Mouse (Mus musculus): Measurements from ENCODE around the gene Limch1. TPM values are rescaled to one million over a fixed set of nuclear protein-coding genes. Genes with fewer than 3 reads are reported as not detected.
A peak's percentile ranks its signal among the peaks of the same experiment; 100 is the strongest.

Gene Limch1
- total RNA-seq, 2 experiments from 2014 or later, result 121 to 127 TPM

GRCm38 (mm10) chr5:66872681-66873080 lies 127.1 kb downstream of the Limch1 start:
- intact Hi-C loops (cut with DNase I), result no loop called here
- no peak overlapping the region for H3K27ac ChIP-seq
- no peak for TF ChIP-seq CTCF (IDR thresholded peaks at IDR 0.05)
- no peak for DNase-seq (ENCODE audit: extremely low spot score in 1 of 2, low spot score in 2 of 2)
- no peak overlapping the region for H3K4me3 ChIP-seq

DNA sequence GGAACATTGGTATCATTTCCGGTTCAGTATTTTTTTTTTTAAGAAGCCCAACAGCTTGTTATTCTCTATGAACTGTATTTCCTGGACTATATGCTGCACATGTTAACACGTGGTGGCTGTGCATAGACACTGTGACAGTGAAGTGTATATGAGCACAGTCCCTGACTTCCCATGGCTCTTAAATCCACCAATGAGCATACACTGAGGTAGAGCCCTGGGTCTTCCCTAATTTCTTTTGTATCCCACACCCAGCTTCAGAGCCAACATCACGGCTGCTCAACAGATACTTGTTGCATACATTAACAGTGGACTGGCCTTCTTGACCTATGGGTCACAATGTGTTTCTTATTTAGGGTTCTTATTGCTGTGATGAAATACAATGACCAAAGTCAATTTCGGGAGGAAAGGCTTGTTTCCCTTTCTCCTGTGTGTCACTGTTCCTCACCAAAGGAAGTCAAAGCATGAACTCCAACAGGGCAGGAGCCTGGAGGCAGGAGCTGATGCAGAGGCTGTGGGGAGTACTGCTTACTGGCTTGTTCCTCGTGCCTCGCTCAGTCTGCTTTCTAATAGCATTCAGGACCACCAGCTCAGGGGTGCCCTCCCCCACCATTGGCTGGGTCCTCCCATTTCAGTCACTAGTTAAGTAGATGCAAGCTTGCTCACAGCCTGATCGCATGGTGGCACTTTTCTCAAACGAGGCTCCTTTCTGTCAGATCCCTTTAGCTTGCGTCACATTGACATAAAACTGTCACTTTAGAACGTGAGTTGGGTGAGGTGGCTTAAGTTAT lies 130.6 kb downstream of the Limch1 start:
- no peak for DNase-seq (ENCODE audit: extremely low spot score in 1 of 2, low spot score in 2 of 2)
- H3K27ac ChIP-seq, result no peak overlapping the region
- intact Hi-C loops (cut with DNase I), result no loop called here
- no peak overlapping the region for H3K4me3 ChIP-seq
- no peak for TF ChIP-seq CTCF (IDR thresholded peaks at IDR 0.05)

DNA sequence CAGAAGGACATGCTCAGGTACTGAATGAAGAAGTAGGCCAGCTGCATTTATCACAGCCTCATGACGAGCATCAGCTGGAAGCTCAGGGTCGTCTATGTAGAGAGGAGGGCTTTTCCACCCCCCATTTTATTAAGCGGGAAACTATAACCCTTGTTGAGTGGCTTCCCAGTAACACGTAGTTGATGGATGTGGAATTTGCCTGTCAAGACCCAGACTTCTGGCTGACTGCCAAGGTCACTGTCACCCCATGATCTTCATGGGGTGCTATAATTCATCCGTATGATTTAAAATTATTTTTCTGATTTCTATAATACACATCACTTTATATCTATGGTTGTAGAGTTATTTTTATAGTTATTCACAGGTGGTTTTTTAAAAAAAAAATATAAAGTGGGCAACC lies 131.4 kb downstream of the Limch1 start:
- no peak for DNase-seq (ENCODE audit: extremely low spot score in 1 of 2, low spot score in 2 of 2)
- Histone ChIP-seq H3K27ac (no peak overlapping the region), H3K4me3 (no peak overlapping the region)
- no peak for TF ChIP-seq CTCF (IDR thresholded peaks at IDR 0.05)
- intact Hi-C loops (cut with DNase I), result no loop called here

GRCm38 (mm10) chr5:66881901-66882341 lies 136.3 kb downstream of the Limch1 start:
- intact Hi-C loops (cut with DNase I), result no loop called here
- DNase-seq (ENCODE audit: extremely low spot score in 1 of 2, low spot score in 2 of 2), result no peak
- TF ChIP-seq CTCF (IDR thresholded peaks at IDR 0.05), result no peak
- Histone ChIP-seq H3K27ac (no peak overlapping the region), H3K4me3 (no peak overlapping the region)

GRCm38 (mm10) chr5:66882718-66883117 lies 137.1 kb downstream of the Limch1 start:
- Histone ChIP-seq H3K27ac (no peak overlapping the region), H3K4me3 (no peak overlapping the region)
- DNase-seq (ENCODE audit: extremely low spot score in 1 of 2, low spot score in 2 of 2), result no peak
- intact Hi-C loops (cut with DNase I), result no loop called here
- TF ChIP-seq CTCF (IDR thresholded peaks at IDR 0.05), result no peak; the same call in 1 of the 2 replicates

DNA sequence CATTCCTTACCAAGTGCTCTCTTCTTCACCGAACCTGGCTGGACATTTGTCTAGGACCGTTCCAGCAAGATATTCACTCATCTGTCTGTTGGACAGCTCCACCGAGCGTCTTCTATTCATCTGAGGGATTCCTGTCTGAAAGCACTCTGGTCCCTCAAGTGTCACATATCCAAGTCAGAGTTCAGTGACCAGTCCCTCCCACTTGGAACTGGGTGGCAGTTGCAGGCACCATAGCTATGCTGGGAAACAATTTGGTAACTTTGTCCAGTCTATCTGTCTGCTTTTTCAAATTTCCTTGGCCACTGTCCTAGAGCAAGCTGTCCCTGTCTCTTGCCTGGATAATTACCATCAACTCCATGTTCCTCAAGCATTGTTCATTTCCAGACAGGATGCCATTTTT lies 138.9 kb downstream of the Limch1 start:
- Histone ChIP-seq H3K4me3 (no peak overlapping the region), H3K27ac (no peak overlapping the region)
- DNase-seq (ENCODE audit: extremely low spot score in 1 of 2, low spot score in 2 of 2), result no peak
- no peak for TF ChIP-seq CTCF (IDR thresholded peaks at IDR 0.05)
- intact Hi-C loops (cut with DNase I), result no loop called here

GRCm38 (mm10) chr5:66886410-66887120 lies 140.9 kb downstream of the Limch1 start:
- Histone ChIP-seq H3K4me3 (no peak overlapping the region), H3K27ac (no peak overlapping the region)
- DNase-seq (ENCODE audit: extremely low spot score in 1 of 2, low spot score in 2 of 2), result no peak
- TF ChIP-seq CTCF (IDR thresholded peaks at IDR 0.05), result no peak
- intact Hi-C loops (cut with DNase I), result no loop called here

GRCm38 (mm10) chr5:66888061-66888460 lies 142.4 kb downstream of the Limch1 start:
- TF ChIP-seq CTCF (IDR thresholded peaks at IDR 0.05), result no peak
- DNase-seq (ENCODE audit: extremely low spot score in 1 of 2, low spot score in 2 of 2), result no peak
- intact Hi-C loops (cut with DNase I), result no loop called here
- H3K4me3 ChIP-seq, result no peak overlapping the region
- no peak overlapping the region for H3K27ac ChIP-seq

GRCm38 (mm10) chr5:66889337-66889736 lies 143.7 kb downstream of the Limch1 start:
- TF ChIP-seq CTCF (IDR thresholded peaks at IDR 0.05), result no peak
- intact Hi-C loops (cut with DNase I), result no loop called here
- Histone ChIP-seq H3K4me3 (no peak overlapping the region), H3K27ac (peak overlapping the region; percentile 36)
- DNase-seq (ENCODE audit: extremely low spot score in 1 of 2, low spot score in 2 of 2), result peak in 1 of 2 experiments; percentile 42

DNA sequence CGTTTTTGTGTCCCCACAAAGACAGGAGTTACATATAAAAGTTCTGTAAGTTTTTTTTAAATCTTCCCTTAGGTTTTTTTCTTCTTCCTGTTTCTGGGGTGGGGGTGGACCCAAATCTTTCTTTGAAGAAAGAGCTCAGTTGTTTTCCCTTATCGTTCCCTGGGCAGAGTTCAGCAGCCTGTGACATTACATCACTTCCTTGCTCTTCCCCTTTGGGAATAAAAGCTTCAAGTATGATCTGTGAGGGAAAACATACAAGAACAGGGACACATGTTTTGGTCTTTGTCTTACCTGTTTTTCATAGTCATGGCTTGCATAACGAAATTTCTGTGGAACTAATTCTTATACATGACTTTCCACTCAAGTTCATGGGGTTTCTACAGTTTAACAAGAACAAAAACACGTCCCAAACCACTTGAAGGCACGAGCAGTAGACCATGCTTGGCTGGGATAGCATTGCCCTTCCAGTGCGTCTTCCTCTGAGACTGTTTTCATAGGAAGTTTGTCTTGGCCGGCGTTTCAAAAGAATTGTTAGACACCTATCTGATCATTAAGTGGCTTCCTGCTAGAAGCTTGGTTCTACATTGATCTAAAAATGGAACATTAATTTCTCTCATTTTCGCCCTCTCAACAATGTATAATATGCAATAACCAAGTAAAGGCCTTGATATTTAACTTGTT lies 150.0 kb downstream of the Limch1 start:
- no peak for TF ChIP-seq CTCF (IDR thresholded peaks at IDR 0.05)
- intact Hi-C loops (cut with DNase I), result no loop called here
- H3K4me3 ChIP-seq, result no peak overlapping the region
- no peak for DNase-seq (ENCODE audit: extremely low spot score in 1 of 2, low spot score in 2 of 2)
- peak overlapping the region; percentile 41; the same call in 1 of the 2 replicates for H3K27ac ChIP-seq

DNA sequence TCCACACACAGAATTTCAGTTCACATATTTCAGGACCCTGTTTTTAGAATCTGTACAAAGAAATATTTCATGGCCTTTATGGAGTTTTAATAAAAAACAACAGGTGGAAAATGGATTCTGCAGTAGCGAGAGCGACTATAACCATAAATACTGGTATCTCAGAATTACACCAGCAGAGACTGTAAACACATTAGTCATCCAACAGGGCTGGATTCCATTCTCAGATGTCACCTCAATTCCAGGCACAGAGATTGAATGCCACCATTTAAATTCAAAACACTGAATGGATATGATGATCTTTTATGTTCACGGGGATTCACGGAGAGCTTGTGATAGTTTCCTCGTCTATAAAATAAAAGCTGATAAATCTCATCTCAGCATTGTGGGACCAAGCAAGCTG lies 152.0 kb downstream of the Limch1 start:
- intact Hi-C loops (cut with DNase I), result no loop called here
- DNase-seq (ENCODE audit: extremely low spot score in 1 of 2, low spot score in 2 of 2), result no peak
- TF ChIP-seq CTCF (IDR thresholded peaks at IDR 0.05), result no peak
- Histone ChIP-seq H3K27ac (no peak overlapping the region), H3K4me3 (no peak overlapping the region)

DNA sequence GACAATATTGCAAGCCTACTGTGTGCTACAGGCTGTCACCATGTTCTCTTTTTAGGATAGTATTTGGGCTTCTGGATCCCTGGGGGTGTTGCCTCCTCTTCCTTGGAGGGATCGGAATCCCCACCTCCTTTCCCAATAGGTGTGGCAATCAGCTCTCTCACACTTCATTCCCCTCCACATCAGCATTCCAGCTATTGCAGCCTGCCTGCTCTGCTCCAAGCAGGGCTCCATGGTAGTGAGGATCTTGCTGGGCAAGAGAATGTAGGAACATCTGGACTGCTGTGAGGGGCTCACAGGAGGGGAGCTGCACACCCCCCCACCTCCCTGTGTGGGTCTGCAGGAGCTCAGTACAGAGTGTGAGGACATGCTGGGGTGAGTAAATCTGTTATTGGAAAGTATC lies 152.6 kb downstream of the Limch1 start:
- no peak overlapping the region for H3K4me3 ChIP-seq
- no peak for DNase-seq (ENCODE audit: extremely low spot score in 1 of 2, low spot score in 2 of 2)
- no peak for TF ChIP-seq CTCF (IDR thresholded peaks at IDR 0.05)
- peak overlapping the region; percentile 53 for H3K27ac ChIP-seq
- intact Hi-C loops (cut with DNase I), result no loop called here

Data from left cerebral cortex, adult 2 months (tissue).